Mouse (Mus musculus) embryo, embryonic 11 days (tissue): ENCODE data around the gene Cap2.

Source experiments
- DNase-seq: peaks from one replicate; pipeline ENCODE4 v3.0.0-alpha.2; 2015

Cap2 gene

GRCm38 (mm10) chr13:46526645-46527044, 25.0 kb downstream of the Cap2 start:
- DNase-seq = no peak

DNA sequence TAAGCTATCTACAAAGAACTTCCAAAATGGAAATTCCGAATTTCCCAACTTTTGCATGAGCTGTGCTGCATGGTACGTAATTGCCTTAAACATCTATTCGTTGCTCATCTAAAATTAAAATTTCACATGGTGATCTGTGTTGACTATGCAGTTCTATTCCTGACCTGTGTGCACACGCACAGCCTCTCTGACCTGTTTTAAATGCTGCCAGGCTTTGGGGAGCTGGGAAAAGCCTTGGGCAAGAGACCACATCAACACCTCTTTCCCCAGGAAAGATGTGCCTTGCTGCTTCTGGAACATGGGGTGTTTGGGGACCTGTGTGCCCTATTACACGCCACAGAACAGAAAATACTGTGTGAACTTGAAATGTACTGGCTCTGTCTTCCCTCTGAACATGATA, 25.7 kb downstream of the Cap2 start:
- DNase-seq = no peak

DNA sequence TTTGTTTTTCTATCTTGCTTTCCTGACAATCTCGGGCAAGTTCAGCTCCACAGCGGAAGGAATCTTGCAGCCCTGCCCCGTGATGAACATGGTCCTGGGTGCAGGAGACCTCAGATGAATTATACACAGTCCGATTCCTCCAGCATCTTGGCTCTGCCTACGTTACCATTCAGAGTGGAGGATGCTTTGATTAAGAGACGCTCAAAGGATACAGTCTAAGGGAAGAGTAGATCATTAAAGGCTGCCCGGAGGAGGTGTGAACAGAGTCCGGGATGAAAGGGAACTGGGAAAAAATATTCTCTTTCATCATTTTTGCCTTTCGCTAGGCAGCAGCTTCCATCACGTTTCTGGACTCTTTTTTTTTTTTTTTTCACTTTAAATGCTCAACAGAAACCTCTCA, 27.4 kb downstream of the Cap2 start:
- DNase-seq = no peak

DNA sequence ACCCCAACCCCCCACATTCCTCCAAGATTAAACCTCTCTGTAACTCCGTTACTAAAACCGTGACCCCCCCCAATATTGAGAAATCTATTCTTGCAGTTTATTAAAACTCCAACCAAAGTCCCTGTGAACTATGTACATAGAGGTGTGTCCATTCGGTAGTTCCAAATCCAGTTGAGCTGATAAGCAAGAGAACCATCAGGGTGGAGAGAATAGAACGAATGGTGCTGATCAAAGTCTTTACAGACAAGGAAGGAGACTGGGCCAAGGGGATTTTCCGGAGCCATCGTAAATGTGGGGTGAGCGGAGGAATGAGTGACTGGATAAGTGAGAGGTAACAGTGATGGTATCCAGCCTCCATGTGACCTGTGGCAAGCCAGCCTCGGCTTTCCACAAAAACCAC, 28.9 kb downstream of the Cap2 start:
- DNase-seq = no peak

GRCm38 (mm10) chr13:46531676-46532075, 30.0 kb downstream of the Cap2 start:
- DNase-seq = no peak

DNA sequence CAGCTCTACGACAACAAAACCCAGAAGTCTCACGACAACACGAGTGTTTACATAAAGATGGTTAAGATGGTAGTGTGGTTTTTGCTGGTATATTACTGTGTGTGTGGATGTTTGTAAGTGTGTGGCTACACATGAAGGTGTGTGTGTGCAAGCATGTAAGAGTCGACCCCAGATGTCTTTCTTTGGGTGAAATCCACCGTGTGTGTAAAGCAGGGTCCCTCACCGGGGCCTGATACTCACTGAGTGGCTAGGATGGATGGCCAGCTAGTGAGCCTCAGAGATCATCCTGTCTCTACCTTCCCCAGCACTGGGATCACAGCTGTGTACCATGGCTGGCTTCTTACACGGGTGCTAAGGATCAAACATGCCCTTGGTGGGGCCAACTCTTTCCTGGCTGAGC, 30.6 kb downstream of the Cap2 start:
- no peak for DNase-seq

GRCm38 (mm10) chr13:46533342-46534129, 31.9 kb downstream of the Cap2 start:
- no peak for DNase-seq

- peak; percentile 76 for DNase-seq
Observed at GRCm38 (mm10) chr13:46534171-46534968, 32.7 kb downstream of the Cap2 start.

DNA sequence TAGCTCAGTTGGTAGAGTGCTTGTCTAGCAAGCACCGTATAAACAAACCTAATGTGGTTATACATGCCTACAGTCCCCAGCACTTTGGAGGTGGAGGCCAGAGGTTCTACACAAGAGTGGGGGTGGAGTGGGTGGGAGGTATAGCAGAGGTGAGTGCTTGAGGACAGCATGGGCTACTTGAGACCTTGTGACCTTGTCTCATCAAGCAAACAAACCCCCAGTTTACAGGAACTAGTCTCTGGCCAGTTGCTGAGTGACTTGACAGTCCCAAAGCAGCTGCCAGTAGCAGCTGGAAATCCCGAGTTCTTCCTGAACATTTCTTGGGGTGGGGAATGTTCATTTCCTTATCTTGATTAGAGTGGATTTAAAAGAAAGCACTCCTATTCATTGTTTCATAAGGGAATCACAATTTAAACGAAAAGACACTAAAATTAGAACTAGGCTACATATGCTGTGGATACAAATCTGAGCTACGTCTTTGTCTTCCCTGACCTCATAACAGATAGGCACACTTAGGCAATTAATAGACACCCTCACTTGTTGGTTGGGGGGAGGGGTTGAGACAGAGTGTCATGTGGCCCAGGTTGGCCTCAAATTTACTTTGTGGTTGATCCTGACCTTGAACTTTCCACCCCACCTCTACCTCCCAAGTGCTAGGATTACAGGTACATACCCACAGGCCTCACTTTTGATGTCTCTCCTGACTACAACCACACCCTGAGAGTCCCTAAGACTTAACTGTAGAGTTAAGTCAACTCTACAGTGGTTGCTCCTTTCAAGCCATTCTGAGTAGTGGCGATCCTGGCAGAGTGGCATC, 33.5 kb downstream of the Cap2 start:
- peak; percentile 23 for DNase-seq

DNA sequence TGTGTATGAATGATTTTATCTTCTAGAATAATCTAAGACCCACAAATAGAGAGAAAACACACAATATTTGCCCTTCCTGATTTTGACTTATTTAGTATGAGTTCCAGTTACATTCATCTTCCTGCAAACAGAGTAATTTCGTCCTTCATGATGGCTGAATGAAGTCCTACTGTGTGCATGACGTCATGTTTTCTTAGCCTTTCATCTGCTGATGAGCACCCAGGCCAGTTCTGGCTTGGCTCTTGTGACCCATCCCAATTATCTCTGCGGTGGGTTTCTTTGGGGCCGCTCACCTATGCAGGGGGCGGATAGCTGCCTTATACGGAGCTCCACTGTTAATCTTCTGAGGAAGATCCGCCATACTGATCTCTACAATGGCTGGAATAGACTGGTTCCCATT, 37.6 kb downstream of the Cap2 start:
- no peak for DNase-seq

- peak; percentile 19 for DNase-seq
Observed at GRCm38 (mm10) chr13:46540943-46541342, 39.3 kb downstream of the Cap2 start.

GRCm38 (mm10) chr13:46542782-46543181, 41.1 kb downstream of the Cap2 start:
- DNase-seq = no peak

GRCm38 (mm10) chr13:46544608-46545007, 43.0 kb downstream of the Cap2 start:
- peak; percentile 24 for DNase-seq

DNA sequence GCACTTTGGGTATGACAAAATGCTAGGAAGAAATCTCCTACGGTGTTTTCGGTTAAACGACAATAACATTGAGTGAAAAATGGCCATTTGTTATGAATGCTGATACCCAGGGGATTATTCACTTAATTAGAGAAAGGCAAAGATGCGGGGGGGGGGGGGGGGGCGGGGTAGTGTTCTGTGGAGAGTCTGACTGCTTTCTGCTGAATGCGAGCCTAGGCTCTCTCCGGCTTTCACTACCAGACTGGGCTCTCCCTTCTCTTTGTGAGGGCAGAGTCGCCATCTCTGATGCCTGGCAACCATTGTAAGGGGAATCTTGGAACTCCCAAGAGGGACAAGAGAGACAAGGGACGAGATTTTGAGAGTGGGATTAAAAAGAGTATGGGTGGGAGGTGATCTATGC, 43.4 kb downstream of the Cap2 start:
- peak; percentile 49 for DNase-seq

DNA sequence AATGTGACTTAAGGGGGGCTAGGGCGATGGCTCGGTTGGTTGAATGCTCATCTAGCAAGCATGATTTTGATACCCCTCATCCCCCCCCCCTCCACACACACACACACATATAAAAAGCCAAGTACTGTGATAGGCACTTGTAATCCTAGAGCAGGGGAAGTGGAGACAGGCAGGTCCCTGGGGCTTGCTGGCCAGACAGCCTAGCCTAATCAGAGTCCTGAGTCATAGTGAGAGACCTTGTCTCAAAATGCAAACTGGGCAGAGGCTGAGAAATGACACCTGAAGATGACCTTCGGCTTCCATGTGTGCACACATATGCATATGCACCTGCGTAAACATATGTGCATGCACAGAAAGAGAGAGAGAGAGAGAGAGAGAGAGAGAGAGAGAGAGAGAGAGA, 45.2 kb downstream of the Cap2 start:
- no peak for DNase-seq

- no peak for DNase-seq
Observed at GRCm38 (mm10) chr13:46547253-46547652, 45.6 kb downstream of the Cap2 start.

DNA sequence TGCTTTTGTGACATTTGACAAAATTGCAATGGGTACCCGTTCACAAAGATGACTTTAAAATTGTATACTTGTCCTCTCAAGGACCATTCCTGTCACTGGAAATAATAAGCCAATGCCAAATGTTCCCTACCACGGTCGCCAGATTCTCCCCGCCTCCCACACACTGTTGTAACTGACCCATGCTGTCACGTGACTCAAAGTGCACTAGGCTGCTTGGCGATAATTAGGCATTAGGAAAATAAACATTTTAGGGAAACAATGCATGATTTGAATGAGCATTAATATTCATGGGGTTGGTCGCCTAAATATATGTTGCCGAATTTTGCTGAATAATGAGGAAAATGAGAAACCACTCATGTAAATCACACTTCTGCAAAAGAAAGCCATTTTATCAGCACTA, 46.5 kb downstream of the Cap2 start:
- no peak for DNase-seq

GRCm38 (mm10) chr13:46548600-46549179, 47.0 kb downstream of the Cap2 start:
- no peak for DNase-seq

DNA sequence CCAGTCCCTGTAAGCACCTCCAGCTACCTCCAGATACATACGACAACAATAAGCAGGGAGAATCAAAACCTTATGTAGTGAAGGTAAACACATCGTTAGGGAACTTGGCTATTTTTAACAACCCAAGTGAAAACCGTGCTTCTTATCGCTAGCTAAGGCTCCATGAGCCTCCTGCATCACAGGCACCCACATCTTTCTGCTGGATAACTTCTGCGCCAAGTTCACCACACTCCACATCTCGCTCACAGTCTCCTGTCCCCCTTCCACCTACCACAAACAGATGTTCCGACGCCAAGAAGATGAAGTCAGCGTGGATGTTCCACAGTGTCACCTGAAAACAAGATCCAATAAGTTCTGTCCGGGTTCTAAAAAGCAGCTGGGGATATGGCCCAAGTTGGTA, 49.0 kb downstream of the Cap2 start:
- DNase-seq = no peak

DNA sequence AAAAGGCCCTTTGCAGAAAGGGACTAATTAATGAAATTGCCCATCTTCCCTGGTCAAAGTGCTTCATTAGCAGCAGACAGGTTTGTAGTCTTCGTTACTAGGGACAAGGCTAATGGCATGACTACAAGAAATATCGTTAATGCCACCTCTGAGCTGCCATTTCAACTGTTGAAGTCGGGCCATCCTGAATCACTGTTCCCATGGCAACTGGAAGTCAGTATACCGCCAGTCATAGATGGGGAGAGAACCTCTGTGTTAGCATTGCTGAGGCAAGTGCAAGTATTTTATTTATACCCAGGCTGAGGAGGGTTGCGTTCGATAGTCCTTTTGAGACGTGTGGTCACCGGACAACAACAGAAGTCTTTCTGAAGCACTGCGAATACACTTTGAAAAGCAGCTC, 53.1 kb downstream of the Cap2 start:
- peak; percentile 17 for DNase-seq

DNA sequence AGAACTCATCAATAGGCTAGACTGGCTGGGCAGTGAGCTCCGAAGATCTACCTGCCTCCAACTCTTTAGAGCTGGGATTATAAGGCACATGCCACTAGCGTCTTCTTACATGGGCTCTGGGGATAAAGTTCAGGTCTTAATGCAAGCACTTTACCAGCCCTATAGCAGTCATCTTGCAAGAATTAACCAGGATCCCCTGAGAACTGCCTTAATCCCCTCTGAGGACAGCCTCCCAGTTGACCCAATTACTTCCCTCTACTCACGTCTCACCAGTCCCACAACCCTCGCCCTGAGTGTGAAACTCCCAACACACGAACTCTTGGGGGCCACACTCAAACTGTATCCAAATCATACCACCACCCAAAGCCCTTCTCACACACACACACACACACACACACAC, 64.3 kb downstream of the Cap2 start:
- no peak for DNase-seq

GRCm38 (mm10) chr13:46569469-46569868, 67.8 kb downstream of the Cap2 start:
- no peak for DNase-seq

GRCm38 (mm10) chr13:46571141-46571592, 69.5 kb downstream of the Cap2 start:
- peak; percentile 49 for DNase-seq
